Mouse (Mus musculus): ENCODE data around the gene E330017A01Rik.

GRCm38 (mm10) chr16:58675256-58675655 is 36.7 kb upstream of the E330017A01Rik start:
- TF ChIP-seq CTCF (IDR thresholded peaks at IDR 0.05; ENCODE audit: low read depth, low read length): no peak
- TF ChIP-seq POLR2A (IDR thresholded peaks at IDR 0.05; ENCODE audit: extremely low read depth, insufficient read depth, low read length): no peak

Data from liver, adult 2 months (tissue).